Mouse (Mus musculus) stomach, postnatal 0 days (tissue): ENCODE data around the gene Ttc29.

Experiments
- CTCF ChIP-seq: IDR thresholded peaks from 2 replicates; pipeline ENCODE4 v1.5.1; 2016; ENCODE audit warnings: antibody characterized with exemption, low read depth, mild to moderate bottlenecking, moderate library complexity
- EP300 ChIP-seq: optimal IDR thresholded peaks from 2 replicates; pipeline ENCODE3; 2016; ENCODE audit warnings: antibody characterized with exemption

DNA sequence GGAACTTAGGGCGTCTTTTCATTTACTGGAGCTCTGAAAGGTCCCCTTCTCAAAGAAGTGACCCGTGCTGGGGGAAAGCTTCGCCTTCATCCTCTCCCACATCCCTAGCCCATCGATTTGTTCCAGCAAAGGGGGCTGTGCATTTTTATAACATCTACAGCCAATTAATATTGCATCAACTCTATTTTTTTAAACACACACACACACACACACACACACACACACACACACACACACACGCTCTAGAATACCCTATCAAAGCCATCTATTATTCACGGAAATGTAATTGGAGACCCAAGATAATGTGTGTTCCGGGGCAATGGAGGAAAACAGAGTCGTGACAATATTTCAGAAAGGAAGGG, 214.7 kb downstream of the Ttc29 start:
- TF ChIP-seq EP300 (no peak), CTCF (no peak)
